Mouse (Mus musculus) C2C12 (cell line): Measurements from ENCODE around the gene Paics. TPM values are rescaled to one million over a fixed set of nuclear protein-coding genes. Genes with fewer than 3 reads are reported as not detected.
A peak's percentile ranks its signal among the peaks of the same experiment; 100 is the strongest.

Source experiments
- H3K27me3 ChIP-seq: one replicate; pipeline ENCODE4 v1.6.1; 2011; ENCODE audit not compliant: control insufficient read depth, insufficient read depth, insufficient read length
- H3K36me3 ChIP-seq: one replicate; pipeline ENCODE4 v1.6.1; 2011; ENCODE audit not compliant: control insufficient read depth, insufficient read depth
- H3K4me3 ChIP-seq: one replicate; pipeline ENCODE4 v1.5.1; 2011; ENCODE audit warnings: mild to moderate bottlenecking, control low read depth; ENCODE audit not compliant: poor library complexity, insufficient read depth, severe bottlenecking
- H3K79me2 ChIP-seq: one replicate; pipeline ENCODE4 v1.6.1; 2011; ENCODE audit not compliant: control insufficient read depth, insufficient read depth
- H3K79me3 ChIP-seq: one replicate; pipeline ENCODE4 v1.6.1; 2011; ENCODE audit warnings: low read depth, control low read depth
- H3ac ChIP-seq: one replicate; pipeline ENCODE3; 2011; ENCODE audit warnings: low read depth; ENCODE audit not compliant: control insufficient read depth, insufficient read length
- CEBPB ChIP-seq: IDR thresholded peaks from one replicate; pipeline ENCODE4 v1.6.1; 2011; ENCODE audit warnings: low read depth, mild to moderate bottlenecking, control low read depth, moderate library complexity
- CTCF ChIP-seq: IDR thresholded peaks from one replicate; pipeline ENCODE4 v1.5.1; 2011; ENCODE audit not compliant: control insufficient read depth, insufficient read depth, insufficient read length
- FOSL1 ChIP-seq: IDR thresholded peaks from one replicate; pipeline ENCODE4 v1.8.0; 2011; ENCODE audit warnings: mild to moderate bottlenecking, low read length; ENCODE audit not compliant: poor library complexity, insufficient read depth, severe bottlenecking
- MAX ChIP-seq: IDR thresholded peaks from one replicate; pipeline ENCODE4 v1.6.1; 2011; ENCODE audit warnings: mild to moderate bottlenecking, control low read depth
- MYOD1 ChIP-seq: IDR thresholded peaks from one replicate; pipeline ENCODE4 v1.6.1; 2011; ENCODE audit warnings: low read depth; ENCODE audit not compliant: control insufficient read depth, insufficient read length
- MYOG ChIP-seq: IDR thresholded peaks from one replicate; pipeline ENCODE4 v1.6.1; 2011; ENCODE audit not compliant: control insufficient read depth, insufficient read length; ENCODE audit errors: extremely low read depth
- USF1 ChIP-seq: IDR thresholded peaks from one replicate; pipeline ENCODE4 v1.6.1; 2011; ENCODE audit warnings: low read depth, mild to moderate bottlenecking, control low read depth, moderate library complexity
- long read RNA-seq, 2 experiments: library from polyadenylated mRNA; unstranded; transcript quantifications; one replicate each; pipeline ENCODE4 v2.0.0; 2019 to 2020
- polyA plus RNA-seq: library from polyadenylated mRNA; unstranded; fragments of >200 nt; fragmentation: generic; extraction: Trizol; gene quantifications from one replicate; pipeline ENCODE4 v1.2.1, GENCODE M21; 2012; ENCODE audit warnings: missing spikeins

Gene Paics
- 115 TPM for polyA plus RNA-seq
- long read RNA-seq, experiment 1, transcript Paics-201 (9 exons, 2,482 nt): major isoform, 213 of 261 reads
- long read RNA-seq, experiment 1, partial matches to known transcripts: 10 of 261 reads
- long read RNA-seq, experiment 1, other reads (novel, unspliced or antisense): 31 of 261 reads
- long read RNA-seq, experiment 2, transcript Paics-202 (10 exons, 1,862 nt): minor isoform, 22 of 1,533 reads
- long read RNA-seq, experiment 2, transcript Paics-201 (9 exons, 2,482 nt): major isoform, 1,358 of 1,533 reads
- long read RNA-seq, experiment 2, transcript Paics-203 (10 exons, 2,345 nt): minor isoform, 29 of 1,533 reads
- long read RNA-seq, experiment 2, partial matches to known transcripts: 79 of 1,533 reads
- long read RNA-seq, experiment 2, other reads (novel, unspliced or antisense): 45 of 1,533 reads

GRCm38 (mm10) chr5:76951106-76952027 lies at the start of gene Paics, which contains the start of gene Ppat:
TSS of gene Paics (plus strand) at chr5:76951307.
TSS of gene Ppat (minus strand) at chr5:76951578.
- H3K79me2 ChIP-seq: peaks cover 92% of the 10 kb centered on the region
- peak within 1 kb of the TSS; percentile 81 for H3K4me3 ChIP-seq
- H3K36me3 ChIP-seq: peaks cover 28% of the 10 kb centered on the region
- peak within 1 kb of the TSS; percentile 73 for H3ac ChIP-seq
- peak; percentile 1 for TF ChIP-seq USF1
- TF ChIP-seq MYOD1: no peak
- no peak for TF ChIP-seq CTCF
- TF ChIP-seq CEBPB: no peak
- no peak for TF ChIP-seq FOSL1
- no peak for TF ChIP-seq MYOG
- peak; percentile 87 for TF ChIP-seq MAX
- H3K79me3 ChIP-seq: peaks cover 82% of the 10 kb centered on the region
- H3K27me3 ChIP-seq: no peaks in the 10 kb centered on the region

GRCm38 (mm10) chr5:76902131-76902530 lies 49.0 kb upstream of the Paics start:
- Histone ChIP-seq H3K4me3 (no peak overlapping the region), H3K27me3 (no peaks in the 10 kb centered on the region), H3K36me3 (no peaks in the 10 kb centered on the region), H3ac (no peak overlapping the region), H3K79me3 (no peaks in the 10 kb centered on the region), H3K79me2 (peaks cover 5% of the 10 kb centered on the region)
- TF ChIP-seq MYOD1 (no peak), CEBPB (no peak), FOSL1 (no peak), MYOG (no peak), USF1 (no peak), CTCF (no peak), MAX (no peak)

- TF ChIP-seq MAX: no peak
- no peak for TF ChIP-seq CEBPB
- H3K79me2 ChIP-seq: peaks cover 5% of the 10 kb centered on the region
- peak overlapping the region; percentile 67 for H3ac ChIP-seq
- H3K79me3 ChIP-seq: no peaks in the 10 kb centered on the region
- H3K27me3 ChIP-seq: no peaks in the 10 kb centered on the region
- H3K4me3 ChIP-seq: peak overlapping the region; percentile 53
- no peaks in the 10 kb centered on the region for H3K36me3 ChIP-seq
Measured at GRCm38 (mm10) chr5:76904713-76905404, 46.2 kb upstream of the Paics start.

GRCm38 (mm10) chr5:76905405-76906154 lies 45.5 kb upstream of the Paics start, which contains the start of gene Aasdh:
TSS of gene Aasdh (minus strand) at chr5:76905514.
- H3K4me3 ChIP-seq: peak within 1 kb of the TSS; percentile 53
- H3ac ChIP-seq: peak within 1 kb of the TSS; percentile 70
- peaks cover 5% of the 10 kb centered on the region for H3K79me2 ChIP-seq
- H3K27me3 ChIP-seq: no peaks in the 10 kb centered on the region
- TF ChIP-seq CEBPB (no peak), MYOD1 (no peak), USF1 (no peak), CTCF (no peak), MYOG (no peak), FOSL1 (no peak), MAX (peak; percentile 70)
- no peaks in the 10 kb centered on the region for H3K36me3 ChIP-seq
- H3K79me3 ChIP-seq: no peaks in the 10 kb centered on the region

- Histone ChIP-seq H3K4me3 (no peak overlapping the region), H3K79me2 (peaks cover 5% of the 10 kb centered on the region), H3ac (no peak overlapping the region), H3K36me3 (no peaks in the 10 kb centered on the region), H3K27me3 (no peaks in the 10 kb centered on the region), H3K79me3 (no peaks in the 10 kb centered on the region)
- TF ChIP-seq MYOG (no peak), CTCF (no peak), MYOD1 (no peak), CEBPB (no peak), MAX (no peak), FOSL1 (no peak), USF1 (no peak)
Measured at GRCm38 (mm10) chr5:76906155-76906499, 45.0 kb upstream of the Paics start.
